Mouse (Mus musculus): ENCODE data around the gene Pgd. TPM values are rescaled to one million over a fixed set of nuclear protein-coding genes. Genes with fewer than 3 reads are reported as not detected.
"Not testable (repeated sequence)": the region's sequence is repeated elsewhere in the genome, so short reads cannot be mapped to it uniquely, and the experiment has no call there.

The Pgd gene
- polyA plus RNA-seq, 1 experiment from 2014 or later = 250 TPM

- Histone ChIP-seq H3K9ac (ENCODE audit: low read depth, low read length) (no peak overlapping the region), H3K27me3 (replicated peaks; ENCODE audit: control insufficient read depth, insufficient read depth, low read length) (no peaks in the 10 kb centered on the region), H3K4me2 (ENCODE audit: low read depth, low read length) (no peak overlapping the region), H3K4me3 (ENCODE audit: low read length) (no peak overlapping the region), H3K9me3 (ENCODE audit: control insufficient read depth, low read length) (no peaks in the 10 kb centered on the region), H3K36me3 (ENCODE audit: control insufficient read depth, insufficient read depth, low read length) (no peaks in the 10 kb centered on the region), H3K27ac (ENCODE audit: low read length) (0 out of 2 replicates have a peak overlapping the region, but pooled peaks have one; percentile 10), H3K4me1 (ENCODE audit: control insufficient read depth, insufficient read depth, low read length) (peaks cover 23% of the 10 kb centered on the region)
- 64% methylated on average over 2 of the region's 2 CpGs for WGBS
- ATAC-seq = no peak
These were observed 6.1 kb upstream of the Pgd start for GRCm38 (mm10) chr4:149172666-149173065.

- WGBS = 84% methylated on average over 5 of the region's 5 CpGs
- Histone ChIP-seq H3K36me3 (ENCODE audit: control insufficient read depth, insufficient read depth, low read length) (no peaks in the 10 kb centered on the region), H3K4me3 (ENCODE audit: low read length) (no peak overlapping the region), H3K4me1 (ENCODE audit: control insufficient read depth, insufficient read depth, low read length) (peaks cover 23% of the 10 kb centered on the region), H3K4me2 (ENCODE audit: low read depth, low read length) (no peak overlapping the region), H3K9me3 (ENCODE audit: control insufficient read depth, low read length) (no peaks in the 10 kb centered on the region), H3K27me3 (replicated peaks; ENCODE audit: control insufficient read depth, insufficient read depth, low read length) (no peaks in the 10 kb centered on the region), H3K27ac (ENCODE audit: low read length) (no peak overlapping the region), H3K9ac (ENCODE audit: low read depth, low read length) (no peak overlapping the region)
- ATAC-seq = no peak
These were observed 5.5 kb upstream of the Pgd start for GRCm38 (mm10) chr4:149172083-149172482.

DNA sequence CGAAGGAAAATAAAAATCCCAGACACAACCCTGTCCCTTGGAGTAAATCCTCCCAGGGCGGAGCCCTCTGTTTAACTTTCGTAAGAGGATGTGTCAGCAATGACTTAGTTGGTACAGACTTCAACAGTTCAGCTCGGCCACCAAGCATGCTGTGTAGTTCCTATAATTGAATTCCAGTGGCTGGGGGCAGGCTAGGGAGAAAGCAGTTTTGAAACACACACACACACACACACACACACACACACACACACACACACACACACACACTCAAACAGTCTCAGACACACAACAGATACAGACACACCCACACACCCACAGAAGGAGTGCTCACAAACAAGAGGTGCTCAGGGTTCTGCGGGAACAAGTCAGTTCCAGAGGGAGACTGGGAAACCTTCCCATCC lies 5.0 kb upstream of the Pgd start:
- Histone ChIP-seq H3K4me2 (ENCODE audit: low read depth, low read length) (no peak overlapping the region), H3K4me1 (ENCODE audit: control insufficient read depth, insufficient read depth, low read length) (peaks cover 21% of the 10 kb centered on the region), H3K9me3 (ENCODE audit: control insufficient read depth, low read length) (no peaks in the 10 kb centered on the region), H3K27ac (ENCODE audit: low read length) (peak overlapping the region; percentile 77), H3K4me3 (ENCODE audit: low read length) (no peak overlapping the region), H3K36me3 (ENCODE audit: control insufficient read depth, insufficient read depth, low read length) (no peaks in the 10 kb centered on the region), H3K27me3 (replicated peaks; ENCODE audit: control insufficient read depth, insufficient read depth, low read length) (no peaks in the 10 kb centered on the region), H3K9ac (ENCODE audit: low read depth, low read length) (no peak overlapping the region)
- ATAC-seq = no peak
- 50% methylated on average over 5 of the region's 5 CpGs for WGBS

GRCm38 (mm10) chr4:149170394-149170931 lies 3.9 kb upstream of the Pgd start:
- peak; percentile 69 for ATAC-seq
- Histone ChIP-seq H3K27ac (ENCODE audit: low read length) (peak overlapping the region; percentile 94), H3K27me3 (replicated peaks; ENCODE audit: control insufficient read depth, insufficient read depth, low read length) (no peaks in the 10 kb centered on the region), H3K4me1 (ENCODE audit: control insufficient read depth, insufficient read depth, low read length) (peaks cover 21% of the 10 kb centered on the region), H3K9me3 (ENCODE audit: control insufficient read depth, low read length) (no peaks in the 10 kb centered on the region), H3K9ac (ENCODE audit: low read depth, low read length) (peak overlapping the region; percentile 52; the same call in 1 of the 2 replicates), H3K4me2 (ENCODE audit: low read depth, low read length) (peak overlapping the region; percentile 16; the same call in 1 of the 2 replicates), H3K4me3 (ENCODE audit: low read length) (no peak overlapping the region), H3K36me3 (ENCODE audit: control insufficient read depth, insufficient read depth, low read length) (no peaks in the 10 kb centered on the region)
- WGBS = 46% methylated on average over 7 of the region's 7 CpGs

- H3K36me3 ChIP-seq (ENCODE audit: control insufficient read depth, insufficient read depth, low read length); H3K27me3 ChIP-seq (replicated peaks; ENCODE audit: control insufficient read depth, insufficient read depth, low read length); ATAC-seq; H3K4me3 ChIP-seq (ENCODE audit: low read length); H3K9me3 ChIP-seq (ENCODE audit: control insufficient read depth, low read length): not testable (repeated sequence)
- peak overlapping the region; percentile 52; the same call in 1 of the 2 replicates for H3K9ac ChIP-seq (ENCODE audit: low read depth, low read length)
- peak overlapping the region; percentile 94 for H3K27ac ChIP-seq (ENCODE audit: low read length)
- WGBS = 67% methylated on average over 7 of the region's 8 CpGs
- peaks cover 26% of the 10 kb centered on the region for H3K4me1 ChIP-seq (ENCODE audit: control insufficient read depth, insufficient read depth, low read length)
- H3K4me2 ChIP-seq (ENCODE audit: low read depth, low read length) = peak overlapping the region; percentile 15; the same call in 1 of the 2 replicates
These were observed 3.4 kb upstream of the Pgd start for GRCm38 (mm10) chr4:149169926-149170325.

DNA sequence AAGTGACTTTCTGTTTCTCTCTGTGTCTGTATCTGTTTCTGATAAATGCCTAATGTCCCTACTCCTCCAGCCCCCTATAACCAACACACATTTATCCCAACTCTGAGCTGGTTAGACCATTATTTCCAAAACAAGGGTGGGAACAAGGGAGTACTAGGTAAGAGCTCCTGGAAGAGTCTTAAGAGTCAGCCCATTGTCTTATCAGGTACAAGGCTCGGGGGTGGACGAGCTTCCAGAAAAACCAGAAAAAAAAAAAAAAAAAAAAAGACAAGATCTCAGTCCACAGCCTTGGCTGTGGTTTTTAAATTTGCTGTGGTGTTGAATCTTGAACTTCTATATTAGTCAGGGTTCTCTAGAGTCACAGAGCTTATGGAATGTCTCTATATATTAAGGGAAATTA lies 1.4 kb upstream of the Pgd start:
- Histone ChIP-seq H3K4me2 (ENCODE audit: low read depth, low read length) (peak overlapping the region; percentile 87; the same call in 1 of the 2 replicates), H3K9ac (ENCODE audit: low read depth, low read length) (no peak overlapping the region), H3K36me3 (ENCODE audit: control insufficient read depth, insufficient read depth, low read length) (peaks cover 2% of the 10 kb centered on the region; the same call in 1 of the 2 replicates), H3K27ac (ENCODE audit: low read length) (peak overlapping the region; percentile 5; the same call in 1 of the 2 replicates), H3K27me3 (replicated peaks; ENCODE audit: control insufficient read depth, insufficient read depth, low read length) (no peaks in the 10 kb centered on the region), H3K4me3 (ENCODE audit: low read length) (no peak overlapping the region; the same call in 1 of the 2 replicates), H3K4me1 (ENCODE audit: control insufficient read depth, insufficient read depth, low read length) (peaks cover 26% of the 10 kb centered on the region), H3K9me3 (ENCODE audit: control insufficient read depth, low read length) (no peaks in the 10 kb centered on the region)
- ATAC-seq = no peak
- WGBS = 58% methylated on average over 2 of the region's 2 CpGs

DNA sequence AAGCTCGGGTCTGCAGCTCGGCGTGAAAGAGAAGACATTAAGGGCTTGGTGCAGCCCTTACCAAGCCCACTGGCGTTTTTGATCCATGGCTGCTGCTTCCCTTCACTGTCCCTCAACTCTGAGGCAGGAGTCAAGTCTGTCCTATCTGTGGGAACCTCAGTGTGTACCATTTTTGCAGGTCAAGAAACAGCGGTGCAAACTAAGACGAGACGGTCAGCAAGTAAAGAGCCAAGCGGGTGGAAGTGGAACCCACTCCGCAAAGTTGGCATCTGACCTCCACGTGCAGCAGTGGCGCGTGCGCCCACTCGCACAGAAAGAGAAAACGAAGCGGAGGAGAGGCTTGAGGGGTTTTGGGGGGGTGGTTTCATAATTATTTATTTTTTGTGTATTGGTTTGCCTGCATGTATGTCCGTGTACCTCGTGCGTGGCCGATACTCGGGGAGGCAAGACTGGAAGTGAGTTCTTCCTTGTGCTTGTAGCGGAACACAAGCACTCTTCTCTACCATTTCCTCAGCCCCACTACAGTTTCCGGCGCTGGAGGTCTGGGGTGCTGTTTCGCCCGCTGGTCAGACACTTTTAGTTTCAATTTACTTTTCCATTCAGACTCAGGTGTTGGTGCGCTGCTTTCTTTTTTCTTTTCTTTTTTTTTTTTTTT lies 513 bp upstream of the Pgd start:
- Histone ChIP-seq H3K9me3 (ENCODE audit: control insufficient read depth, low read length) (no peaks in the 10 kb centered on the region), H3K9ac (ENCODE audit: low read depth, low read length) (peak overlapping the region; percentile 96), H3K4me1 (ENCODE audit: control insufficient read depth, insufficient read depth, low read length) (peaks cover 26% of the 10 kb centered on the region), H3K27me3 (replicated peaks; ENCODE audit: control insufficient read depth, insufficient read depth, low read length) (no peaks in the 10 kb centered on the region), H3K4me3 (ENCODE audit: low read length) (peak overlapping the region; percentile 97), H3K4me2 (ENCODE audit: low read depth, low read length) (peak overlapping the region; percentile 87), H3K36me3 (ENCODE audit: control insufficient read depth, insufficient read depth, low read length) (peaks cover 2% of the 10 kb centered on the region; the same call in 1 of the 2 replicates), H3K27ac (ENCODE audit: low read length) (peak overlapping the region; percentile 95)
- under 1% methylated on average over 27 of the region's 27 CpGs for WGBS
- ATAC-seq = peak; percentile 18

DNA sequence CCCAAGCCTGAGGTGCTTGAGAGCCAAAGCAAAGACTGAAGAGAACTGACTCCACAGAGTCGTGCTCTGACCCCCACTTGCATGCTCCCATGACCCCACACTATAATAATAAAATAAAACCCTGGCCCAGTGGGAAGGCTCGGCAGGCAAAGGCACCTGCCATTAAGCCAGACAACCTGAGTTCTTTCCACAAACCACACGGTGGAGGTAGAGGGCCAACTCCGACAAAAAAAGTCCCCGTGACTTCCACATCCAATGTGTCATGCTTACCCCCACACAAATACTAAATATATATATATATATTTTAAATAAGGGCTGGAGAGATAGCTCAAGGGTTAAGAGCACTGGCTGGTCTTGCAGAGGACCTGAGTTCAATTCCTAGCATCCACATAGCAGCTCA lies 2.4 kb downstream of the Pgd start:
- WGBS = 53% methylated on average over 5 of the region's 5 CpGs

GRCm38 (mm10) chr4:149163196-149163595 lies 3.4 kb downstream of the Pgd start:
- Histone ChIP-seq H3K4me1 (ENCODE audit: control insufficient read depth, insufficient read depth, low read length) (peaks cover 6% of the 10 kb centered on the region), H3K9ac (ENCODE audit: low read depth, low read length) (no peak overlapping the region), H3K4me2 (ENCODE audit: low read depth, low read length) (no peak overlapping the region), H3K4me3 (ENCODE audit: low read length) (no peak overlapping the region), H3K9me3 (ENCODE audit: control insufficient read depth, low read length) (no peaks in the 10 kb centered on the region), H3K27me3 (replicated peaks; ENCODE audit: control insufficient read depth, insufficient read depth, low read length) (no peaks in the 10 kb centered on the region), H3K27ac (ENCODE audit: low read length) (no peak overlapping the region), H3K36me3 (ENCODE audit: control insufficient read depth, insufficient read depth, low read length) (peaks cover 4% of the 10 kb centered on the region)
- 71% methylated on average over 1 of the region's 1 CpGs for WGBS
- ATAC-seq = no peak

More for the DNA sequence above, 2.4 kb downstream of the Pgd start:
- no peak overlapping the region for H3K27ac ChIP-seq (ENCODE audit: low read length)
- peak overlapping the region; percentile 33; the same call in 1 of the 2 replicates for H3K9ac ChIP-seq (ENCODE audit: low read depth, low read length)
- peak overlapping the region; percentile 30 for H3K4me2 ChIP-seq (ENCODE audit: low read depth, low read length)
- H3K36me3 ChIP-seq (ENCODE audit: control insufficient read depth, insufficient read depth, low read length) = peaks cover 4% of the 10 kb centered on the region; the same call in 1 of the 2 replicates
- ATAC-seq = no peak
- H3K4me3 ChIP-seq (ENCODE audit: low read length) = peak overlapping the region; percentile 21; the same call in 1 of the 2 replicates
- no peaks in the 10 kb centered on the region for H3K27me3 ChIP-seq (replicated peaks; ENCODE audit: control insufficient read depth, insufficient read depth, low read length)
- H3K9me3 ChIP-seq (ENCODE audit: control insufficient read depth, low read length) = no peaks in the 10 kb centered on the region
- H3K4me1 ChIP-seq (ENCODE audit: control insufficient read depth, insufficient read depth, low read length) = peaks cover 9% of the 10 kb centered on the region
